Mouse (Mus musculus) cerebellum, adult (tissue): ENCODE data around the gene Ucp2.
A peak's percentile ranks its signal among the peaks of the same experiment; 100 is the strongest.

Source experiments
- ATAC-seq: cut with Nextera tagmentation; 2 replicates; pipeline ENCODE4 v1.9.2; 2017; ENCODE audit warnings: mild to moderate bottlenecking, moderate library complexity, mixed read lengths; ENCODE audit not compliant: insufficient number of reproducible peaks, low FRiP score, low TSS enrichment

Ucp2 gene

GRCm38 (mm10) chr7:100549796-100550195 lies 56.7 kb downstream of the Ucp2 start:
- no peak for ATAC-seq

GRCm38 (mm10) chr7:100550338-100551007 lies 57.3 kb downstream of the Ucp2 start:
- peak; percentile 78 for ATAC-seq
